Mouse (Mus musculus) heart, adult 2 months (tissue): Measurements from ENCODE around the gene Olfr178.

Experiments
- CTCF ChIP-seq: fragments of 200-600 bp; IDR thresholded peaks from 2 replicates; pipeline ENCODE4 v1.8.1; 2022; ENCODE audit warnings: antibody characterized with exemption, mild to moderate bottlenecking, moderate library complexity
- EP300 ChIP-seq: fragments of 200-500 bp; IDR thresholded peaks from 2 replicates; pipeline ENCODE4 v1.6.1; 2011; ENCODE audit warnings: low read depth, low read length, control low read depth; ENCODE audit not compliant: insufficient read depth
- POLR2A ChIP-seq: fragments of 200-500 bp; IDR thresholded peaks from 2 replicates; pipeline ENCODE4 v1.6.1; 2011; ENCODE audit warnings: mild to moderate bottlenecking, low read depth, low read length, control low read depth; ENCODE audit not compliant: insufficient read depth

DNA sequence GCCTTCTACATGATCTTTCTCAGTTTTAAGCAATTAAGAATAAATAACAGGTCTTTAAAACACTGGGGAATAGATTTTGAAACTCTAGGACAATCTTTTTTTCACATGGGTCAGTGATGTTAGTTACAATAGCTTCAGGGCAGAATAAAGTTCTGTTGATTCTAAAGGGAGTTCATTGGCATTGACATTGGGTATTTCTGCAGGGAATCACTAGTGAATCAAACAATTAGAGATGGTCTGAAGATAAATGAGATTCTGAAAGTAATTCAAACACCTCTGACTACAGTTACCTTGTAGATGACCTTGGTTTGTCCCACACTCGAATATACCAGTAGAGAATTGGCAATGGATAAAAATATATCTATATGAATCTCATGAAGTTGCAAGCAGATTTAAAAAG, 36.8 kb upstream of the Olfr178 start, which contains the start of gene Olfr181:
- no peak for TF ChIP-seq EP300
- no peak for TF ChIP-seq CTCF
- TF ChIP-seq POLR2A: no peak
